Mouse (Mus musculus): ENCODE data around the gene Vmn2r59.
"Not testable (repeated sequence)": the region's sequence is repeated elsewhere in the genome, so short reads cannot be mapped to it uniquely, and the experiment has no call there.

Vmn2r59 gene

DNA sequence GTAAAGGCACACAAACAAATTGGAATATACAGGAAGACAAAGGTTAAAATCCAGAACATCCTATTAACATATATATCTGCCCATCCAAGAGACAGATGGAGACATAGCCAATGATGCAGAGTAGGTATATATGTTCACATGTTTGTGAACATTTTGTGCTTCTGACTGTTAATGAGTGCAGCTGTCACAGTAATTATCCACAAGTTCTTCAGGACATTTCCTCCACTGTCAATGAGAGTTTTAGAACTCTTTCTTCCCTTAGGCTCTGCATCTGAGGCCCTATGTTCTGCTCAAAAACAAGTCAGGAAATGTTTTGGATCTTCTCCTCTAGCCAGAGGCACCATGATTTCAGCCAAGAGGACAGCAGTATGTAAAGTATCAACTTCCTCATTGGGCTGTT is at the start of gene Vmn2r59:
Vmn2r59 (minus strand) TSS at position 101 of the 400 bp plus-strand sequence.
- no peak for DNase-seq (ENCODE audit: low read depth, low spot score)

DNA sequence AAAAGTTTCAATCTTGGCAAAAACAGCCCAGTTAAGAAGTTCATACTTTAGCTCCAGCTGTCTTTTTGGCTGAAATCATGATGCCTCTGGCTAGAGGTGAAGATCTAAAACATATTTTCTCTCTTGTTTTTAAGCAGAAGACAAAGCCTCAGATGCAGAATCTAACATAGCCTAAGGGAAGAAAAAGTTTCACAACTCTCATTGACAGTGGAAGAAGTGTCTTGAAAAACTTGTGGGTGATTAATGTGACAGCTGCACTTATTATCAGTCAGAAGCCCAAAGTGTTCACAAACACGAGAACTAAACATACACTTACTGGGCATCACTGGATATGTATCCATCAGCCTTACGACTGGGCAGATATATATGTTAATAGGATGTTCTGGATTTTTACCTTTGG is 48.6 kb upstream of the Vmn2r59 start, which contains the start of gene Vmn2r60:
Vmn2r60 (plus strand) TSS at position 301 of the 400 bp plus-strand sequence.
- DNase-seq (ENCODE audit: low read depth, low spot score) = no peak

DNA sequence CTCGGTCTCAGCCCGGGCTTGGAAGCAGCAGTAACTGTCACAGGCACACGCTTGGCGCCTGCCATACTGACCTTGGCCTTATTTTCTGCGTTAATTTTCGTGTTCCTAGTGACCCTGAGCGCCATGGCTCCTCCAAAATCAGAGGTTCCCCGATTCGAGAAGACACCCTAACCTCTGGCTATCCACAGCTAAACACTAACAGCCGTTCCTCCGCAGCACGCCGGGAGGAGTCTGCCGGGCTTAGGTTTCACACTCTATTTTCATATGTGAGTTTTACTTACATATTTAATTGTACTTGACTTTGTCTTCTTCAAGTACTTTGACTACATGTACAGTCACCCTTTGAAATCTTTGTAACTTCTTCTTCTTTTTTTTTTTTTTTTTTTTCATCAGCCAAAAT is 48.2 kb upstream of the Vmn2r59 start:
- not testable (repeated sequence) for DNase-seq (ENCODE audit: low read depth, low spot score)
